Mouse (Mus musculus) heart, adult 2 months (tissue): ENCODE measurements around the gene Cpne4. TPM values are rescaled to one million over a fixed set of nuclear protein-coding genes. Genes with fewer than 3 reads are reported as not detected.

Experiments
- DNase-seq, 2 experiments: peaks; one replicate each; pipeline ENCODE4 v3.0.0; 2021
- H3K27ac ChIP-seq: fragments of 200-600 bp; 2 replicates; pipeline ENCODE4 v1.8.1; 2022
- H3K27me3 ChIP-seq: fragments of 200-500 bp; 2 replicates; pipeline ENCODE4 v1.6.1; 2012; ENCODE audit warnings: mild to moderate bottlenecking, low read length, inconsistent platforms, mixed read lengths; ENCODE audit not compliant: control insufficient read depth, insufficient read depth
- H3K36me3 ChIP-seq: fragments of 200-500 bp; 2 replicates; pipeline ENCODE4 v1.6.1; 2012; ENCODE audit warnings: low read length, inconsistent platforms; ENCODE audit not compliant: control insufficient read depth, insufficient read depth
- H3K4me1 ChIP-seq: fragments of 200-500 bp; 2 replicates; pipeline ENCODE4 v1.6.1; 2011; ENCODE audit warnings: low read length; ENCODE audit not compliant: control insufficient read depth, insufficient read depth
- H3K4me3 ChIP-seq: fragments of 200-600 bp; 2 replicates; pipeline ENCODE4 v1.8.1; 2022
- H3K79me2 ChIP-seq: fragments of 200-500 bp; replicated peaks from 2 replicates; pipeline ENCODE4 v1.6.1; 2012; ENCODE audit warnings: mild to moderate bottlenecking, inconsistent platforms, low read length, moderate library complexity, mixed read lengths; ENCODE audit not compliant: control insufficient read depth, insufficient read depth
- H3K9ac ChIP-seq: fragments of 200-500 bp; 2 replicates; pipeline ENCODE4 v1.6.1; 2012; ENCODE audit warnings: low read depth, mild to moderate bottlenecking, control low read depth, inconsistent platforms, low read length, mixed read lengths
- CTCF ChIP-seq: fragments of 200-600 bp; IDR thresholded peaks from 2 replicates; pipeline ENCODE4 v1.8.1; 2022; ENCODE audit warnings: antibody characterized with exemption, mild to moderate bottlenecking, moderate library complexity
- EP300 ChIP-seq: fragments of 200-500 bp; IDR thresholded peaks from 2 replicates; pipeline ENCODE4 v1.6.1; 2011; ENCODE audit warnings: low read depth, low read length, control low read depth; ENCODE audit not compliant: insufficient read depth
- POLR2A ChIP-seq: fragments of 200-500 bp; IDR thresholded peaks from 2 replicates; pipeline ENCODE4 v1.6.1; 2011; ENCODE audit warnings: mild to moderate bottlenecking, low read depth, low read length, control low read depth; ENCODE audit not compliant: insufficient read depth
- WGBS: fragments of 180-500 bp; shearing (Covaris S2); methylation state at CpG from one replicate; pipeline ENCODE4 v1.1.7; 2018; 5-methylcytosine and 5-hydroxymethylcytosine counted together
- intact Hi-C: fragments of 180-260 bp; cut with DNase I; formaldehyde crosslinking; loops from one replicate; pipeline ENCODE4 v1.15.1; 2025
- polyA plus RNA-seq: library from polyadenylated mRNA; depleted of rRNA; stranded (reverse); fragments of >200 nt; gene quantifications from 2 replicates; pipeline ENCODE4 v1.2.3, GENCODE M21; 2012
- total RNA-seq, 2 experiments: library from RNA; stranded (reverse); gene quantifications; 2 replicates each; pipeline ENCODE4 v1.2.3; 2021

The Cpne4 gene
- total and polyA plus RNA-seq, 3 experiments, result 0.08 TPM; not detected in 1

- no peak for DNase-seq
- no peak for TF ChIP-seq POLR2A
- no peak for TF ChIP-seq CTCF
- no peak for TF ChIP-seq EP300
- H3K79me2 ChIP-seq, result no peaks in the 10 kb centered on the region
- no peak overlapping the region for H3K27ac ChIP-seq
- no peaks in the 10 kb centered on the region for H3K36me3 ChIP-seq
- no peak overlapping the region for H3K9ac ChIP-seq
- no peaks in the 10 kb centered on the region for H3K4me1 ChIP-seq
- 29% methylated on average over 2 of the region's 2 CpGs for WGBS
- no peaks in the 10 kb centered on the region for H3K27me3 ChIP-seq
- intact Hi-C loops, result no loop called here
- H3K4me3 ChIP-seq, result no peak overlapping the region
These were observed 146.1 kb downstream of the Cpne4 start for GRCm38 (mm10) chr9:104693145-104693544.

GRCm38 (mm10) chr9:104710831-104711230 lies 163.7 kb downstream of the Cpne4 start:
- intact Hi-C loops, result no loop called here
- Histone ChIP-seq H3K4me1 (no peaks in the 10 kb centered on the region), H3K36me3 (no peaks in the 10 kb centered on the region), H3K9ac (no peak overlapping the region), H3K79me2 (no peaks in the 10 kb centered on the region), H3K27me3 (no peaks in the 10 kb centered on the region), H3K27ac (no peak overlapping the region), H3K4me3 (no peak overlapping the region)
- no peak for TF ChIP-seq EP300
- TF ChIP-seq POLR2A, result no peak
- TF ChIP-seq CTCF, result no peak
- whole genome bisulfite sequencing, result 80% methylated on average over 5 of the region's 5 CpGs
- DNase-seq, result no peak

GRCm38 (mm10) chr9:104725311-104725710 lies 178.2 kb downstream of the Cpne4 start:
- TF ChIP-seq POLR2A (no peak), EP300 (no peak), CTCF (no peak)
- H3K4me3 ChIP-seq, result no peak overlapping the region
- no peaks in the 10 kb centered on the region for H3K36me3 ChIP-seq
- no peaks in the 10 kb centered on the region for H3K79me2 ChIP-seq
- DNase-seq, result no peak
- no peak overlapping the region for H3K9ac ChIP-seq
- H3K27me3 ChIP-seq, result no peaks in the 10 kb centered on the region
- H3K27ac ChIP-seq, result no peak overlapping the region
- WGBS, result 83% methylated on average over 2 of the region's 2 CpGs
- intact Hi-C loops, result no loop called here
- no peaks in the 10 kb centered on the region for H3K4me1 ChIP-seq

- Histone ChIP-seq H3K27ac (no peak overlapping the region), H3K9ac (no peak overlapping the region), H3K4me1 (no peaks in the 10 kb centered on the region), H3K27me3 (no peaks in the 10 kb centered on the region), H3K4me3 (no peak overlapping the region), H3K36me3 (no peaks in the 10 kb centered on the region), H3K79me2 (no peaks in the 10 kb centered on the region)
- intact Hi-C loops, result no loop called here
- 68% methylated on average over 14 of the region's 14 CpGs for WGBS
- TF ChIP-seq EP300 (no peak), POLR2A (no peak), CTCF (no peak)
- DNase-seq, result no peak
These were observed 195.7 kb downstream of the Cpne4 start for GRCm38 (mm10) chr9:104742661-104743380.

GRCm38 (mm10) chr9:104755519-104755918 lies 208.4 kb downstream of the Cpne4 start:
- no peaks in the 10 kb centered on the region for H3K36me3 ChIP-seq
- H3K9ac ChIP-seq, result no peak overlapping the region
- H3K4me1 ChIP-seq, result no peaks in the 10 kb centered on the region
- H3K79me2 ChIP-seq, result no peaks in the 10 kb centered on the region
- 82% methylated on average over 14 of the region's 14 CpGs for WGBS
- intact Hi-C loops, result no loop called here
- H3K27me3 ChIP-seq, result no peaks in the 10 kb centered on the region
- DNase-seq, result no peak
- TF ChIP-seq POLR2A (no peak), CTCF (no peak), EP300 (no peak)
- H3K27ac ChIP-seq, result no peak overlapping the region
- no peak overlapping the region for H3K4me3 ChIP-seq

- TF ChIP-seq EP300, result no peak
- TF ChIP-seq POLR2A, result no peak
- TF ChIP-seq CTCF, result no peak
- 81% methylated on average over 7 of the region's 7 CpGs for WGBS
- Histone ChIP-seq H3K27ac (no peak overlapping the region), H3K4me3 (no peak overlapping the region), H3K27me3 (no peaks in the 10 kb centered on the region), H3K4me1 (no peaks in the 10 kb centered on the region), H3K79me2 (no peaks in the 10 kb centered on the region), H3K9ac (no peak overlapping the region), H3K36me3 (no peaks in the 10 kb centered on the region)
- no peak for DNase-seq
- intact Hi-C loops, result no loop called here
These were observed 212.9 kb downstream of the Cpne4 start for GRCm38 (mm10) chr9:104760031-104760430.
